Mouse (Mus musculus): ENCODE results near the gene Ulk4. TPM values are rescaled to one million over a fixed set of nuclear protein-coding genes. Genes with fewer than 3 reads are reported as not detected.

Ulk4 gene
- polyA plus RNA-seq, 1 experiment from 2014 or later = 167 TPM

- no peak for ATAC-seq (ENCODE audit: low FRiP score, low read depth)
- Histone ChIP-seq H3K4me2 (replicated peaks) (peak overlapping the region; percentile 94), H3K27me3 (peaks cover 29% of the 10 kb centered on the region), H3K9ac (peak overlapping the region; percentile 94), H3K27ac (no peak overlapping the region), H3K9me3 (no peaks in the 10 kb centered on the region), H3K4me3 (peak overlapping the region; percentile 89), H3K4me1 (peaks cover 30% of the 10 kb centered on the region), H3K36me3 (no peaks in the 10 kb centered on the region)
- 2% methylated on average over 7 of the region's 7 CpGs for WGBS
Measured at GRCm38 (mm10) chr9:121298065-121298398, 21.0 kb upstream of the Ulk4 start.

- no peaks in the 10 kb centered on the region for H3K36me3 ChIP-seq
- peak within 1 kb of the TSS; percentile 94 for H3K4me2 ChIP-seq (replicated peaks)
- peak within 1 kb of the TSS; percentile 28; the same call in 1 of the 2 replicates for H3K27ac ChIP-seq
- WGBS = under 1% methylated on average over 71 of the region's 116 CpGs
- peak; percentile 79 for ATAC-seq (ENCODE audit: low FRiP score, low read depth)
- peak within 1 kb of the TSS; percentile 89 for H3K4me3 ChIP-seq
- H3K4me1 ChIP-seq = peaks cover 28% of the 10 kb centered on the region
- no peaks in the 10 kb centered on the region for H3K9me3 ChIP-seq
- H3K27me3 ChIP-seq = peaks cover 30% of the 10 kb centered on the region
- H3K9ac ChIP-seq = peak within 1 kb of the TSS; percentile 94
Measured at GRCm38 (mm10) chr9:121297171-121298064, 20.4 kb upstream of the Ulk4 start, which contains the start of gene Trak1. Gene Trak1, plus strand, starts transcription at chr9:121297502.

- Histone ChIP-seq H3K36me3 (no peaks in the 10 kb centered on the region), H3K4me3 (no peak overlapping the region), H3K4me2 (replicated peaks) (no peak overlapping the region), H3K27me3 (peaks cover 30% of the 10 kb centered on the region), H3K4me1 (peaks cover 21% of the 10 kb centered on the region), H3K9me3 (no peaks in the 10 kb centered on the region), H3K9ac (no peak overlapping the region), H3K27ac (no peak overlapping the region)
- ATAC-seq (ENCODE audit: low FRiP score, low read depth) = no peak
- 86% methylated on average over 7 of the region's 7 CpGs for WGBS
Measured at GRCm38 (mm10) chr9:121295221-121295620, 18.2 kb upstream of the Ulk4 start.

GRCm38 (mm10) chr9:121293187-121293586 is 16.2 kb upstream of the Ulk4 start:
- Histone ChIP-seq H3K4me2 (replicated peaks) (no peak overlapping the region), H3K9ac (no peak overlapping the region), H3K36me3 (no peaks in the 10 kb centered on the region), H3K4me1 (peaks cover under 1% of the 10 kb centered on the region), H3K27ac (no peak overlapping the region), H3K4me3 (no peak overlapping the region), H3K9me3 (0 out of 2 replicates have a peak, but pooled peaks cover 8% of the 10 kb centered on the region), H3K27me3 (peaks cover 30% of the 10 kb centered on the region)
- WGBS = 79% methylated on average over 7 of the region's 7 CpGs
- ATAC-seq (ENCODE audit: low FRiP score, low read depth) = no peak

- Histone ChIP-seq H3K4me2 (replicated peaks) (no peak overlapping the region), H3K27me3 (peaks cover 22% of the 10 kb centered on the region), H3K9ac (no peak overlapping the region), H3K36me3 (no peaks in the 10 kb centered on the region), H3K9me3 (0 out of 2 replicates have a peak, but pooled peaks cover 8% of the 10 kb centered on the region), H3K27ac (no peak overlapping the region), H3K4me1 (no peaks in the 10 kb centered on the region), H3K4me3 (no peak overlapping the region)
- whole genome bisulfite sequencing = 73% methylated on average over 2 of the region's 2 CpGs
- no peak for ATAC-seq (ENCODE audit: low FRiP score, low read depth)
Measured at GRCm38 (mm10) chr9:121291275-121291674, 14.3 kb upstream of the Ulk4 start.

GRCm38 (mm10) chr9:121286325-121286901 is 9.4 kb upstream of the Ulk4 start:
- Histone ChIP-seq H3K9me3 (peaks cover 16% of the 10 kb centered on the region; the same call in 1 of the 2 replicates), H3K9ac (peak overlapping the region; percentile 57), H3K4me2 (replicated peaks) (peak overlapping the region; percentile 63), H3K27ac (no peak overlapping the region), H3K4me3 (peak overlapping the region; percentile 47), H3K36me3 (peaks cover 6% of the 10 kb centered on the region; the same call in 1 of the 2 replicates), H3K4me1 (no peaks in the 10 kb centered on the region), H3K27me3 (no peaks in the 10 kb centered on the region)
- 85% methylated on average over 3 of the region's 3 CpGs for WGBS
- ATAC-seq (ENCODE audit: low FRiP score, low read depth) = 0 out of 2 replicates have a peak, but pooled peaks have one; percentile 19

GRCm38 (mm10) chr9:121285341-121286324 is 8.6 kb upstream of the Ulk4 start:
- peak overlapping the region; percentile 63 for H3K4me2 ChIP-seq (replicated peaks)
- no peaks in the 10 kb centered on the region for H3K4me1 ChIP-seq
- 25% methylated on average over 29 of the region's 29 CpGs for WGBS
- H3K9ac ChIP-seq = peak overlapping the region; percentile 57
- H3K4me3 ChIP-seq = peak overlapping the region; percentile 47
- no peak overlapping the region for H3K27ac ChIP-seq
- ATAC-seq (ENCODE audit: low FRiP score, low read depth) = peak; percentile 88
- H3K36me3 ChIP-seq = peaks cover 6% of the 10 kb centered on the region; the same call in 1 of the 2 replicates
- no peaks in the 10 kb centered on the region for H3K27me3 ChIP-seq
- peaks cover 16% of the 10 kb centered on the region; the same call in 1 of the 2 replicates for H3K9me3 ChIP-seq

- Histone ChIP-seq H3K36me3 (peaks cover 6% of the 10 kb centered on the region; the same call in 1 of the 2 replicates), H3K4me1 (no peaks in the 10 kb centered on the region), H3K27ac (no peak overlapping the region), H3K9me3 (peaks cover 9% of the 10 kb centered on the region; the same call in 1 of the 2 replicates), H3K9ac (no peak overlapping the region), H3K4me2 (replicated peaks) (no peak overlapping the region), H3K27me3 (no peaks in the 10 kb centered on the region), H3K4me3 (no peak overlapping the region)
- no peak for ATAC-seq (ENCODE audit: low FRiP score, low read depth)
- WGBS = 87% methylated on average over 3 of the region's 3 CpGs
Measured at GRCm38 (mm10) chr9:121284422-121284821, 7.4 kb upstream of the Ulk4 start.

- Histone ChIP-seq H3K4me3 (no peak overlapping the region), H3K4me2 (replicated peaks) (no peak overlapping the region), H3K27me3 (no peaks in the 10 kb centered on the region), H3K9ac (no peak overlapping the region), H3K9me3 (peaks cover 8% of the 10 kb centered on the region; the same call in 1 of the 2 replicates), H3K4me1 (no peaks in the 10 kb centered on the region), H3K27ac (no peak overlapping the region), H3K36me3 (peaks cover 6% of the 10 kb centered on the region; the same call in 1 of the 2 replicates)
- WGBS = 94% methylated on average over 6 of the region's 6 CpGs
- no peak for ATAC-seq (ENCODE audit: low FRiP score, low read depth)
Measured at GRCm38 (mm10) chr9:121283620-121284185, 6.7 kb upstream of the Ulk4 start.

GRCm38 (mm10) chr9:121281891-121282290 is 4.9 kb upstream of the Ulk4 start:
- Histone ChIP-seq H3K4me1 (peaks cover 7% of the 10 kb centered on the region; the same call in 1 of the 2 replicates), H3K9ac (no peak overlapping the region), H3K4me2 (replicated peaks) (no peak overlapping the region), H3K4me3 (no peak overlapping the region), H3K27me3 (no peaks in the 10 kb centered on the region), H3K36me3 (peaks cover 6% of the 10 kb centered on the region; the same call in 1 of the 2 replicates), H3K27ac (no peak overlapping the region), H3K9me3 (peaks cover 8% of the 10 kb centered on the region; the same call in 1 of the 2 replicates)
- ATAC-seq (ENCODE audit: low FRiP score, low read depth) = no peak
- 82% methylated on average over 6 of the region's 6 CpGs for WGBS

GRCm38 (mm10) chr9:121279216-121279615 is 2.2 kb upstream of the Ulk4 start:
- no peak overlapping the region for H3K27ac ChIP-seq
- H3K27me3 ChIP-seq = no peaks in the 10 kb centered on the region
- H3K4me1 ChIP-seq = peaks cover 13% of the 10 kb centered on the region; the same call in 1 of the 2 replicates
- H3K4me2 ChIP-seq (replicated peaks) = no peak overlapping the region
- peaks cover 5% of the 10 kb centered on the region; the same call in 1 of the 2 replicates for H3K9me3 ChIP-seq
- ATAC-seq (ENCODE audit: low FRiP score, low read depth) = no peak
- no peak overlapping the region for H3K9ac ChIP-seq
- H3K36me3 ChIP-seq = peaks cover 6% of the 10 kb centered on the region; the same call in 1 of the 2 replicates
- 84% methylated on average over 5 of the region's 5 CpGs for WGBS
- H3K4me3 ChIP-seq = no peak overlapping the region

Measured in limb, embryonic 13.5 days (tissue).